Mouse (Mus musculus): Measurements from ENCODE around the gene Sgce.

Gene Sgce

DNA sequence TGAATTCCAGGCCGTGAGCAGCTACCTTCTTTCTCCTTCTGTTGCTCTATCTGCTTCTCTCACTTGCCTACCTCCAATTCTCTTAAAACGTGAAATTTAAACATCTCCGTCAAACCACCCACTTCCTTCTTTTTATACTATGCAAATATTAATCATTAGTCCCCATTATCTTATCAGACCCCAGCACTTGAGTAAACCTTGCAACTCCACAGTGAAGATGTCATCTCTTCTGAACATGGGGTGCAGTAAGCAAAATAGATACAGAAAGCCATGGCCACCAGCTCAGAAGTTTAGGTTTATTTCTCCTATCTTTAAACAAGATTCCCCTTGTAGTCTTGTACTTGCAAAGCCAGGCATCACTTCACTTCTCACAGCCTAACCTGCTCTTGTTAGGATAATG is 99.7 kb downstream of the Sgce start:
- no peak for DNase-seq (ENCODE audit: low spot score)

DNA sequence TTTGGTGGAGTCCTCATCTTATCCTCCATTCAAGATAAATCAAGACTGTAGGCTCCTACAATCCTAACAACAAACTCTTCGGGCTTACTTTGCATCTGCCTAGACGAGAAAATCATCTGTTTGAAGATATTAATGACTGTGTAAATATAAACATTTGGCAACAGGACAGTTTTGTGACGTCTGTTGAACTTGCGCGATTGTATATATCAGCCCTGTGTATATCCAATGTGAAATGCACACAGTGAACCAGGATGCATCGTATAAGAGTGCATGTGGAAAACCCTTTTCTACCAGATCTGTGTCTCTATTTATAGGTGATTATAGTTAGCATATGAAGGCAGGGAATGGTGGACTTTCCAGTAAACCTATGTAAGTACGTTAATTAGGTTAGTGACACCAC is 104.9 kb downstream of the Sgce start:
- no peak for DNase-seq (ENCODE audit: low spot score)

GRCm38 (mm10) chr6:4634804-4635203 is 112.2 kb downstream of the Sgce start:
- no peak for DNase-seq (ENCODE audit: low spot score)

- DNase-seq (ENCODE audit: low spot score): peak; percentile 38
Measured at GRCm38 (mm10) chr6:4633189-4633588, 113.8 kb downstream of the Sgce start.

DNA sequence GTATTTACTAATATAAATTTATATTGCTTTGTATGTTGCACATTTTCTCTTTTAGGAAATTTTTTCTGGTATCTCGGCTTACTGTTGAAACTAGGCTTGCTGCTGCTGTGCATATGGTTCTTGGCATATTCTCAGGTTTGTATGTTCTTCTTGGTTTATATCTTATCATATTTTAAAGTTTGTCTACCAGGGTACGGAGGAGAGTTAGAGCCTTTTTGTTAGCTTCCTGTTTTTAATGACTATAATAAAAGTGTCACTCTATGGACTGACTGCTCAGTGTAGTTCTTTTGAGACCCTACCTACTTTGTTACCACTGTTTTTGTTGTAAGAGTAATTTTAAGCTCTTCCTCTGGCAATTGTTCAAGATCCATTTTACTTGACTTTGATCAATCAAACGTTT is 115.5 kb downstream of the Sgce start:
- no peak for DNase-seq (ENCODE audit: low spot score)

Data from retina, embryonic 14.5 days (tissue).